Mouse (Mus musculus) forebrain, embryonic 10.5 days (tissue): ENCODE results near the gene Camsap1. TPM values are rescaled to one million over a fixed set of nuclear protein-coding genes. Genes with fewer than 3 reads are reported as not detected.

Source experiments
- DNase-seq: peaks from one replicate; pipeline ENCODE4 v3.0.0-alpha.2; 2017; ENCODE audit warnings: low spot score; ENCODE audit errors: extremely low spot score
- H3K27ac ChIP-seq: fragments of 300-500 bp; sonication (generic); 2 replicates; pipeline ENCODE4 v1.5.1; 2016; ENCODE audit warnings: mild to moderate bottlenecking
- H3K27me3 ChIP-seq: fragments of 300-500 bp; sonication (generic); 2 replicates; pipeline ENCODE4 v1.6.1; 2016; ENCODE audit warnings: mild to moderate bottlenecking; ENCODE audit not compliant: poor library complexity, severe bottlenecking
- H3K36me3 ChIP-seq: fragments of 300-500 bp; sonication (generic); replicated peaks from 2 replicates; pipeline ENCODE4 v1.6.1; 2016; ENCODE audit warnings: mild to moderate bottlenecking, moderate library complexity
- H3K4me1 ChIP-seq: fragments of 300-500 bp; sonication (generic); 2 replicates; pipeline ENCODE4 v1.6.1; 2016
- H3K4me3 ChIP-seq: fragments of 300-500 bp; sonication (generic); 2 replicates; pipeline ENCODE4 v1.5.1; 2016; ENCODE audit warnings: mild to moderate bottlenecking, moderate library complexity
- H3K9me3 ChIP-seq: fragments of 300-500 bp; sonication (generic); 2 replicates; pipeline ENCODE4 v1.6.1; 2016; ENCODE audit warnings: mild to moderate bottlenecking, moderate library complexity
- WGBS: fragments of 180-500 bp; shearing (Covaris S2); methylation state at CpG from one replicate; pipeline ENCODE4 v1.1.7; 2016; 5-methylcytosine and 5-hydroxymethylcytosine counted together
- polyA plus RNA-seq: library from polyadenylated mRNA; unstranded; fragments of >200 nt; fragmentation: Nextera tagmentation; extraction: Ambion mirVana; gene quantifications from 2 replicates; pipeline ENCODE4 v1.2.1, GENCODE M21; 2016

The Camsap1 gene
- polyA plus RNA-seq, 1 experiment from 2014 or later, result 24.5 TPM

- no peaks in the 10 kb centered on the region for H3K9me3 ChIP-seq
Measured at GRCm38 (mm10) chr2:25969319-25969718, 13.8 kb downstream of the Camsap1 start.

GRCm38 (mm10) chr2:25949291-25949690 is 33.8 kb downstream of the Camsap1 start:
- no peak overlapping the region for H3K27ac ChIP-seq
- no peak overlapping the region for H3K4me3 ChIP-seq
- DNase-seq, result no peak
- H3K9me3 ChIP-seq, result no peaks in the 10 kb centered on the region
- H3K36me3 ChIP-seq, result peaks cover 91% of the 10 kb centered on the region
- H3K4me1 ChIP-seq, result no peaks in the 10 kb centered on the region
- 94% methylated on average over 3 of the region's 3 CpGs for WGBS
- no peaks in the 10 kb centered on the region for H3K27me3 ChIP-seq

More at GRCm38 (mm10) chr2:25969319-25969718, 13.8 kb downstream of the Camsap1 start:
- Histone ChIP-seq H3K27me3 (no peaks in the 10 kb centered on the region), H3K27ac (no peak overlapping the region), H3K36me3 (peaks cover 92% of the 10 kb centered on the region), H3K4me3 (no peak overlapping the region), H3K4me1 (peaks cover 13% of the 10 kb centered on the region; the same call in 1 of the 2 replicates)
- WGBS, result 92% methylated on average over 4 of the region's 4 CpGs
- no peak for DNase-seq

- H3K36me3 ChIP-seq, result peaks cover 91% of the 10 kb centered on the region
- 86% methylated on average over 3 of the region's 3 CpGs for WGBS
Measured at GRCm38 (mm10) chr2:25947950-25948349, 35.1 kb downstream of the Camsap1 start.

GRCm38 (mm10) chr2:25943822-25944221 is 39.3 kb downstream of the Camsap1 start:
- no peak overlapping the region for H3K27ac ChIP-seq
- no peaks in the 10 kb centered on the region for H3K9me3 ChIP-seq
- peaks cover 93% of the 10 kb centered on the region for H3K36me3 ChIP-seq
- H3K4me1 ChIP-seq, result no peaks in the 10 kb centered on the region
- H3K4me3 ChIP-seq, result no peak overlapping the region
- no peak for DNase-seq
- WGBS, result 96% methylated on average over 2 of the region's 2 CpGs
- no peaks in the 10 kb centered on the region for H3K27me3 ChIP-seq

More at GRCm38 (mm10) chr2:25947950-25948349, 35.1 kb downstream of the Camsap1 start:
- no peaks in the 10 kb centered on the region for H3K9me3 ChIP-seq
- no peak for DNase-seq
- H3K27me3 ChIP-seq, result no peaks in the 10 kb centered on the region
- no peaks in the 10 kb centered on the region for H3K4me1 ChIP-seq
- H3K27ac ChIP-seq, result no peak overlapping the region
- no peak overlapping the region for H3K4me3 ChIP-seq

- Histone ChIP-seq H3K36me3 (peaks cover 100% of the 10 kb centered on the region), H3K4me3 (no peak overlapping the region), H3K27me3 (no peaks in the 10 kb centered on the region), H3K27ac (no peak overlapping the region), H3K9me3 (no peaks in the 10 kb centered on the region), H3K4me1 (no peaks in the 10 kb centered on the region)
- DNase-seq, result no peak
- WGBS, result 93% methylated on average over 6 of the region's 6 CpGs
Measured at GRCm38 (mm10) chr2:25940503-25940902, 42.6 kb downstream of the Camsap1 start.

- Histone ChIP-seq H3K9me3 (no peaks in the 10 kb centered on the region), H3K4me1 (no peaks in the 10 kb centered on the region), H3K36me3 (peaks cover 100% of the 10 kb centered on the region), H3K4me3 (no peak overlapping the region), H3K27ac (no peak overlapping the region), H3K27me3 (no peaks in the 10 kb centered on the region)
- 85% methylated on average over 6 of the region's 6 CpGs for WGBS
- DNase-seq, result no peak
Measured at GRCm38 (mm10) chr2:25931249-25931859, 51.7 kb downstream of the Camsap1 start.

- Histone ChIP-seq H3K36me3 (peaks cover 96% of the 10 kb centered on the region), H3K9me3 (no peaks in the 10 kb centered on the region), H3K27ac (no peak overlapping the region), H3K4me1 (no peaks in the 10 kb centered on the region), H3K4me3 (no peak overlapping the region), H3K27me3 (no peaks in the 10 kb centered on the region)
- no peak for DNase-seq
- WGBS, result 94% methylated on average over 7 of the region's 7 CpGs
Measured at GRCm38 (mm10) chr2:25927821-25928220, 55.3 kb downstream of the Camsap1 start.

- no peak for DNase-seq
- H3K4me3 ChIP-seq, result no peak overlapping the region
- peaks cover 3% of the 10 kb centered on the region; the same call in 1 of the 2 replicates for H3K4me1 ChIP-seq
- H3K36me3 ChIP-seq, result peaks cover 79% of the 10 kb centered on the region
- H3K9me3 ChIP-seq, result no peaks in the 10 kb centered on the region
- no peaks in the 10 kb centered on the region for H3K27me3 ChIP-seq
- no peak overlapping the region for H3K27ac ChIP-seq
- 89% methylated on average over 4 of the region's 4 CpGs for WGBS
Measured at GRCm38 (mm10) chr2:25924934-25925333, 58.1 kb downstream of the Camsap1 start.

GRCm38 (mm10) chr2:25923799-25924198 is 59.3 kb downstream of the Camsap1 start:
- WGBS, result 78% methylated on average over 2 of the region's 2 CpGs
- Histone ChIP-seq H3K27me3 (no peaks in the 10 kb centered on the region), H3K27ac (no peak overlapping the region), H3K9me3 (no peaks in the 10 kb centered on the region), H3K36me3 (peaks cover 68% of the 10 kb centered on the region), H3K4me1 (peaks cover 3% of the 10 kb centered on the region; the same call in 1 of the 2 replicates), H3K4me3 (no peak overlapping the region)
- no peak for DNase-seq

- WGBS, result 68% methylated on average over 3 of the region's 3 CpGs
- Histone ChIP-seq H3K9me3 (no peaks in the 10 kb centered on the region), H3K27me3 (no peaks in the 10 kb centered on the region), H3K4me3 (no peak overlapping the region), H3K4me1 (peaks cover 3% of the 10 kb centered on the region; the same call in 1 of the 2 replicates), H3K27ac (no peak overlapping the region), H3K36me3 (peaks cover 30% of the 10 kb centered on the region)
- no peak for DNase-seq
Measured at GRCm38 (mm10) chr2:25919972-25920371, 63.1 kb downstream of the Camsap1 start.

- 91% methylated on average over 2 of the region's 2 CpGs for WGBS
- H3K27me3 ChIP-seq, result no peaks in the 10 kb centered on the region
- DNase-seq, result no peak
- no peak overlapping the region for H3K4me3 ChIP-seq
- H3K27ac ChIP-seq, result no peak overlapping the region
- no peaks in the 10 kb centered on the region for H3K9me3 ChIP-seq
- peaks cover 14% of the 10 kb centered on the region for H3K36me3 ChIP-seq
- H3K4me1 ChIP-seq, result peaks cover 3% of the 10 kb centered on the region; the same call in 1 of the 2 replicates
Measured at GRCm38 (mm10) chr2:25918408-25918807, 64.7 kb downstream of the Camsap1 start.

- DNase-seq, result no peak
- no peaks in the 10 kb centered on the region for H3K9me3 ChIP-seq
- no peaks in the 10 kb centered on the region for H3K4me1 ChIP-seq
- H3K36me3 ChIP-seq, result no peaks in the 10 kb centered on the region
- H3K27ac ChIP-seq, result no peak overlapping the region
- no peak overlapping the region for H3K4me3 ChIP-seq
- H3K27me3 ChIP-seq, result no peaks in the 10 kb centered on the region
- 85% methylated on average over 5 of the region's 5 CpGs for WGBS
Measured at GRCm38 (mm10) chr2:25914821-25915220, 68.3 kb downstream of the Camsap1 start.

- 89% methylated on average over 4 of the region's 4 CpGs for WGBS
- no peak for DNase-seq
- no peaks in the 10 kb centered on the region for H3K27me3 ChIP-seq
- H3K27ac ChIP-seq, result no peak overlapping the region
- H3K36me3 ChIP-seq, result no peaks in the 10 kb centered on the region
- no peaks in the 10 kb centered on the region for H3K9me3 ChIP-seq
- no peak overlapping the region for H3K4me3 ChIP-seq
- no peaks in the 10 kb centered on the region for H3K4me1 ChIP-seq
Measured at GRCm38 (mm10) chr2:25914201-25914600, 68.9 kb downstream of the Camsap1 start.
